Mouse (Mus musculus) stomach, postnatal 0 days (tissue): Measurements from ENCODE around the gene Myl12a.

Experiments used
- CTCF ChIP-seq: IDR thresholded peaks from 2 replicates; pipeline ENCODE4 v1.5.1; 2016; ENCODE audit warnings: antibody characterized with exemption, low read depth, mild to moderate bottlenecking, moderate library complexity
- EP300 ChIP-seq: optimal IDR thresholded peaks from 2 replicates; pipeline ENCODE3; 2016; ENCODE audit warnings: antibody characterized with exemption

- TF ChIP-seq CTCF: no peak
- TF ChIP-seq EP300: no peak
Measured at GRCm38 (mm10) chr17:71001699-71002080, 988 bp downstream of the Myl12a start.
